Mouse (Mus musculus) E14TG2a.4 (cell line): ENCODE data around the gene Krtap29-1.

Source experiments
- CTCF ChIP-seq: conservative IDR thresholded peaks from 2 replicates; pipeline ENCODE4 v1.5.1; 2014; ENCODE audit warnings: low read length
- POU5F1 ChIP-seq: IDR thresholded peaks from 2 replicates; pipeline ENCODE4 v1.6.1; 2014; ENCODE audit warnings: low read length, borderline replicate concordance

GRCm38 (mm10) chr11:99965961-99966360 is 12.9 kb downstream of the Krtap29-1 start:
- TF ChIP-seq CTCF (no peak), POU5F1 (no peak)
